Comparison of ENCODE assay signal across 8 mouse cellular contexts in the genomic region with DNA sequence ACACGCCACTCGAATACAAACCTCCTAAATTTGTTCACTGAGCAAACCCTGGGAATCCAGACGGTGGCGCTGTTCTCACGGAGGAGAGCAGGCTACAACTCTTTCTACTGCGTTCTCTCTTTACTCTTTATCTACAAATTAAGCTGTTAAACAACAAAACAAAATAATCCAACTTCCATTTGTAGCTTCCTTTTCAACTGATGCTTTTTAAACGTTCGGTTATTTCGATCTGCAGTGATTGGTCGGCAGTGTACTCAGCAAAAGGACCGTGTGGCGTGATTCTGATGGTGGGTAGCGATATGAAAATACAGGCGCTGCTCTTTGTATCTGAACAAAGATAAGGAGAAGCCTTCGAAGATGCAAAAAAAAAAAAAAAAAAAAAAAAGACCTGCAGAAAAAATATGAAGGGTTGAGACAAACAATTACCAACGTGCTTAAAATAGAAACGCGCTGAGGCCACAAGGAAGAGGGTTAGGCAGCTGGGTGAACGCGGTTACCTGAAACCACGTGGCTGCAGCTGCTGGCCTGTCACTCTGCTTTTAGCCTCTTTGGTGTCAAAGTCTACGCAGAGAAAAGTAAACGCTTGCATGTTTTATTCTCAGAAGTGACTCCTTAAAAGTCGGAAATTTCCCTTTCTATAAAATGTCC.
DNase-seq lines count a peak whose midpoint lies in the region; ATAC-seq lines count a peak whose summit lies in the region.

No protein-coding gene starts in this region.

- 3% methylated on average over 24 of the region's 24 CpGs for WGBS in embryonic facial prominence, embryonic 14.5 days
- 4% methylated on average over 24 of the region's 24 CpGs for WGBS in hindbrain, embryonic 10.5 days
- 5% methylated on average over 24 of the region's 24 CpGs for WGBS in limb, embryonic 10.5 days
- WGBS in midbrain, embryonic 11.5 days: 2% methylated on average over 24 of the region's 24 CpGs

- peaks cover 13% of the 10 kb centered on the region; the same call in 1 of the 2 replicates for H3K4me1 ChIP-seq in embryonic facial prominence, embryonic 14.5 days (ENCODE audit: control insufficient read depth, insufficient read depth, low read length)
- H3K4me1 ChIP-seq in hindbrain, embryonic 10.5 days (replicated peaks): peaks cover 9% of the 10 kb centered on the region; the same call in 1 of the 2 replicates
- peaks cover 3% of the 10 kb centered on the region; the same call in 1 of the 2 replicates for H3K4me1 ChIP-seq in limb, embryonic 10.5 days
- H3K4me1 ChIP-seq in midbrain, embryonic 11.5 days (ENCODE audit: control insufficient read depth, insufficient read depth, low read length): peaks cover 4% of the 10 kb centered on the region; the same call in 1 of the 2 replicates

- H3K4me2 ChIP-seq in embryonic facial prominence, embryonic 14.5 days (ENCODE audit: low read depth, low read length): peak overlapping the region; percentile 66
- H3K4me2 ChIP-seq in midbrain, embryonic 11.5 days: peak overlapping the region; percentile 53

- H3K27ac ChIP-seq in embryonic facial prominence, embryonic 14.5 days (replicated peaks; ENCODE audit: low read depth, low read length): no peak overlapping the region
- H3K27ac ChIP-seq in hindbrain, embryonic 10.5 days: peak overlapping the region; percentile 81; the same call in 1 of the 2 replicates
- H3K27ac ChIP-seq in limb, embryonic 10.5 days: peak overlapping the region; percentile 62
- H3K27ac ChIP-seq in midbrain, embryonic 11.5 days (ENCODE audit: low read depth, low read length): no peak overlapping the region

- H3K36me3 ChIP-seq in embryonic facial prominence, embryonic 14.5 days (ENCODE audit: control insufficient read depth, insufficient read depth, low read length): no peaks in the 10 kb centered on the region
- H3K36me3 ChIP-seq in hindbrain, embryonic 10.5 days: no peaks in the 10 kb centered on the region
- no peaks in the 10 kb centered on the region for H3K36me3 ChIP-seq in limb, embryonic 10.5 days
- no peaks in the 10 kb centered on the region for H3K36me3 ChIP-seq in midbrain, embryonic 11.5 days (ENCODE audit: control insufficient read depth, insufficient read depth, low read length)

- DNase-seq in gastrocnemius, postnatal 10 days: peak; percentile 60
- no peak for DNase-seq in gastrocnemius, postnatal 25 days
- peak; percentile 57 to 68 for DNase-seq in adrenal gland, postnatal 36 days
- DNase-seq in embryonic facial prominence, embryonic 14.5 days (ENCODE audit: low spot score): peak; percentile 88
- peak; percentile 78 for DNase-seq in hindbrain, embryonic 10.5 days (ENCODE audit: low spot score)
- DNase-seq in limb, embryonic 10.5 days (ENCODE audit: low spot score): peak; percentile 86
- peak; percentile 97 for DNase-seq in midbrain, embryonic 11.5 days (ENCODE audit: low spot score, missing footprints)
- peak; percentile 44 to 58 for DNase-seq in spleen, postnatal 36 days (ENCODE audit: low spot score in 2 of 2)

- ATAC-seq in embryonic facial prominence, embryonic 14.5 days (ENCODE audit: low read depth): peak; percentile 76
- peak; percentile 58; the same call in 1 of the 2 replicates for ATAC-seq in midbrain, embryonic 11.5 days (ENCODE audit: low FRiP score)

- H3K27me3 ChIP-seq in embryonic facial prominence, embryonic 14.5 days (replicated peaks; ENCODE audit: control insufficient read depth, insufficient read depth, low read length): no peaks in the 10 kb centered on the region
- no peaks in the 10 kb centered on the region for H3K27me3 ChIP-seq in hindbrain, embryonic 10.5 days (ENCODE audit: insufficient read depth, poor library complexity, severe bottlenecking)
- H3K27me3 ChIP-seq in limb, embryonic 10.5 days (ENCODE audit: low read depth, poor library complexity, severe bottlenecking): no peaks in the 10 kb centered on the region
- H3K27me3 ChIP-seq in midbrain, embryonic 11.5 days (ENCODE audit: control insufficient read depth, insufficient read depth, low read length): no peaks in the 10 kb centered on the region

- peak overlapping the region; percentile 46 for H3K4me3 ChIP-seq in embryonic facial prominence, embryonic 14.5 days (ENCODE audit: low read depth, low read length)
- peak overlapping the region; percentile 51 for H3K4me3 ChIP-seq in hindbrain, embryonic 10.5 days
- H3K4me3 ChIP-seq in limb, embryonic 10.5 days: peak overlapping the region; percentile 53
- H3K4me3 ChIP-seq in midbrain, embryonic 11.5 days (ENCODE audit: low read depth, low read length): peak overlapping the region; percentile 28

- no peaks in the 10 kb centered on the region for H3K9me3 ChIP-seq in embryonic facial prominence, embryonic 14.5 days (ENCODE audit: control insufficient read depth, low read length)
- H3K9me3 ChIP-seq in hindbrain, embryonic 10.5 days: no peaks in the 10 kb centered on the region
- H3K9me3 ChIP-seq in limb, embryonic 10.5 days (replicated peaks): no peaks in the 10 kb centered on the region
- no peaks in the 10 kb centered on the region for H3K9me3 ChIP-seq in midbrain, embryonic 11.5 days (ENCODE audit: control insufficient read depth, low read length)

- peak overlapping the region; percentile 59 for H3K9ac ChIP-seq in embryonic facial prominence, embryonic 14.5 days (ENCODE audit: low read depth, low read length)
- peak overlapping the region; percentile 47 for H3K9ac ChIP-seq in midbrain, embryonic 11.5 days (ENCODE audit: low read length)

Comparison
In these comparisons a context has a peak if more than half of its experiments do, and no peak if none do; other contexts are left out.
1. H3K27ac ChIP-seq: peak in hindbrain, embryonic 10.5 days (single experiment) and limb, embryonic 10.5 days (single experiment); none in embryonic facial prominence, embryonic 14.5 days (single experiment) and midbrain, embryonic 11.5 days (single experiment).
2. Peak in every context shown above with its lines, with median percentiles within 50 percentile points of each other: H3K4me3 ChIP-seq.